Mouse (Mus musculus): ENCODE data around the gene Sfrp5.

Gene Sfrp5

DNA sequence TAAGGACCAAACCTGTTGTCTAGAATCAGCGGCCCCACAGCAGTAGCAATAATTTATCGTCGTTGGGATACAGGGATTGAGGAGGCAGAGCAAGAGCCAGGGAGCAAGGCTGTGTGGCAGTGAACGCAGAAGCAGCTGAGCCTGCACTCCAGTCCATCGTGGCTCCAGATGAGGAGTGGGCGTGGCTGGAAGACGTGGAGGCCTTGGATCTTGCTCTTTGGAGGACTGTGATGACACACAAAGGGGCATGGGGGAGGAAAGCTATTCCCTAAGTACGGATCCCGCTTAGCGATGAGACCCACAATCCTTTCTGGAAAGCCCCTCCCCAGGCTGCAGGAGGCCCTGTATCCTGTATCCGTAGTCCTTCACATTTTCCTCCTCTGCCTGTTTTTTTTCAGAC is 4.0 kb downstream of the Sfrp5 start:
- no peak for DNase-seq (ENCODE audit: extremely low read depth, low read depth, low spot score)

DNA sequence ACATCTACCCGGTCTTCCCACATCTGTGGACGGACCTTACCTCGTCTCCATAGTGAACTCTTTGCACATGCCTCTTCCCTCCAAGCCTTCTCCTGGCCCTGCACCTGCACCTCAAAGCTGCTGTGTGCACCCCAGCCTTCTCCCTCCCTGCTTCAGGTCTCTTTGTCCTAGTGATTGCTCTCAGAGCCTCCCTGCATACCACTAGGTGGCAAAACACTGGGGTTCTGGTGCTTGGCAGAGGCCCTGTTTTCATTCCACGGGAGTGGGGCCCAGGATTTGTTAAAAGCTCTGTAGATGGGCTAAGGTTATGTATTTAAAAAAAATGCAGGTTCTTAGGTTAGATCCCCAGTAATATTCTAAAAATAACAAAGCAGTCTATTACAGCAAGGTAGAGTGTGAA is 5.0 kb downstream of the Sfrp5 start:
- no peak for DNase-seq (ENCODE audit: extremely low read depth, low read depth, low spot score)

DNA sequence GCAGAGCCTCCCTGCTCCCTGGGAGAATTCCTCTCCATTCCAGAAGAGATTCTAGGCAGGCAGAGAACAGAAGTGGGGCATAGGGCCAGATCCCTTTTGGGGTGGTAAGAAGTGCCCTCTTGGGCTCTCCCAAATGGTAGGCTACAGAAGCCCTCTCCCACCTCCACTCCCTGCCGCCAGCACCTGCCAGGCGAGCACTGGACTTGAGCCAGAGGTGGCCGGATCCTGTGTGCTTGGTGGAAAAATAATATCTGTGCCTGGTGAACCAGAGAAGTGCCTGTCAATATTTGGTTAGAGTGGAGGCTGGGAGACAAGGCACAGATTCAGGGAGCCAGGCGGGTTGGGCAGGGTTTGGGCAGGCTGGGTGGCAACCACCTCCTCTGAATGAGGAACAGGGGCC is 5.7 kb downstream of the Sfrp5 start:
- no peak for DNase-seq (ENCODE audit: extremely low read depth, low read depth, low spot score)

DNA sequence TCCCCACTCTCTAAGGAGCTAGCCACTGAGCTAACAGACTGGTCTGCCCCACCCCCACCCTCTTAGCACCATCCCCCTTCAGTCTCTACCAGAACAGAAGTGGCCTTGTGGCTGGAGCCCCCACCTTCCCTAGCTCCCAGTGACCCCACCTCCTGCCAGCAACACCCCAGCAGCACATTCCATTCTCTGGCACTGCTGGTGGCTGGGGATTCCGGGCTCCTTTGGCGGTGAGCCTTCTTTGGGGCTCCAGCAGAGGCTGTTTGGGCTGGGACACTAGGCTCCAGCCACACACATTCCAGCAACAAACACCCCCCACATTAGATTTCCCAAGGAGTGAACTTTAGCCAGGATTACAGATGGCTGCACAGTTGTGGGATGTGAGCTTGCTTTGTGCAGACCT is 8.7 kb downstream of the Sfrp5 start:
- DNase-seq (ENCODE audit: extremely low read depth, low read depth, low spot score), result no peak

DNA sequence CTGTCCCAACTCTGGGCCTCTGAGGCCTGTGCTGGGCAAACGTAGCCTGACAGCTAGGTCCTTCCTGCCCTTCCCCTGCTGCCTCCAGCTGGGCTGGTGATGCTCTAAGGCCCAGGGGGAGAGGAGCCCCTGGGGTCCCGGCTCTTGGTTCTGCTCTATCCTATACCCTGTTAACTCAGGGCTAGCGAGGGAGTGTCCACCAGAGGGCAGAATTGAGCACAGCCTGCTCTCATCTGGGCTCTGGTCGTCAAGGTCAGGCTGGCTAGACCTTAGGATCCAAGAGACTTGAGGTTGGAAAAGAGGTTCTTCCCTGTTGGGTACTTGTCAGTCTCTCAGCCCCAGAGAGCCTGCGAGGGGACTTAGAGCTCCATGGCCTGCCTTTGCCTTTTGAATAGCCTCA is 11.6 kb downstream of the Sfrp5 start:
- DNase-seq (ENCODE audit: extremely low read depth, low read depth, low spot score), result no peak

DNA sequence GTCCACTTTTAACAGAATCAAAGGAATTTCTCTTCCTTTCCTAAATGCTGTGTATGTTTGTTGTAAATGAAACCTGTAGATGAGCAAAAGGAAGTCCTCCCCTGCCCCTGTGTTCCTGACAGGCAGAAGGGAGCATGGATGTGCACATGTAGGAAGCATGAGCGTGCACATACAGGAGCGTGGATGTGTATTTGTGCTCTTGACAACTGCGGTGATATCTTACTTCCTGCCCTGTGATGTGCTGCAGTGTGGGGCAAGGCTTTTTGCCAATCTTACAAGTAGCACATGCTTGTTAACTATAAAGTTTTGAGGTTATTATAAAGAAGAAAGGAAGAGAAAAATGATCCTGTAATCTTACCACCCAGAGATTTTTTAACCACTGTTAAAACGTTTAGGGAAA is 12.3 kb downstream of the Sfrp5 start:
- DNase-seq (ENCODE audit: extremely low read depth, low read depth, low spot score), result no peak

DNA sequence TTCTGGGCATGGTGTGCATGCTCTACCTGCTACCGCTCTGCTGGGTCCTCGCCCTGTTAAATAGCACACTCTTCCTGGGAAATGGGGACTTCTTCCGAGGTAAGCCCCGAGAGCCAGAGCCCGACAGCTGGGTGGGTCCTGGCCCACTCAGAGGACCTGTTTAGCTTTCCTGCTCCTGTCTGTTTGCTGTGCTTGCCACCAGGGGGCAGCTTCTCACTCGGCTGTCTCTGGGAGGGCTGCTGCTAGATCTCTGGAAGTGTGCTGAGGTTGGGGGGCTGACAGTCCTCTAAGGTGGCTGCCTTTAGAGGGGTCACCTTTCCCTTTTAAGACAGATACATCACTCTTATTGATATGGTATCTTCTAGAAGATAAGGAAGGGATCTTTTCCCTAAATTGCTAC is 19.4 kb downstream of the Sfrp5 start:
- no peak for DNase-seq (ENCODE audit: extremely low read depth, low read depth, low spot score)

DNA sequence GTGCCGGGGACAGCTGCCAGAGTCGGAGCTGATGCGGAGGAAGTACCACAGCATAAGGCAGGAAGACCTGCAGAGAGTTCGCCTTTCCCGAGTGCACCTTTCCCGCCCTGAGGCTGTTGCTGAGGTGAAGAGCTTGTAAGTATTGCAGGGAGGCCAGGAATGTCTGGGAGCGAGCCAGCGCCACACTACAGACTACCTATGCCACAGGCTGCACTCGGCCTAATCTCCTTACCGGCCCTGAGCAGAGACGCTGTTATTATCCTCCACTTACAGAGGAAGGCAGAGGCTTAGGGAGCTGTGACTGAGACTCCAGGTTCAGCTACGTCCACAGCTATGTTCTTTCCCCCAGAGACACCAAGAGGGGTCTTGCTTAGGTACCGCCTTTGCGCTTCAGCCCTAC is 22.7 kb downstream of the Sfrp5 start:
- DNase-seq (ENCODE audit: extremely low read depth, low read depth, low spot score), result no peak

DNA sequence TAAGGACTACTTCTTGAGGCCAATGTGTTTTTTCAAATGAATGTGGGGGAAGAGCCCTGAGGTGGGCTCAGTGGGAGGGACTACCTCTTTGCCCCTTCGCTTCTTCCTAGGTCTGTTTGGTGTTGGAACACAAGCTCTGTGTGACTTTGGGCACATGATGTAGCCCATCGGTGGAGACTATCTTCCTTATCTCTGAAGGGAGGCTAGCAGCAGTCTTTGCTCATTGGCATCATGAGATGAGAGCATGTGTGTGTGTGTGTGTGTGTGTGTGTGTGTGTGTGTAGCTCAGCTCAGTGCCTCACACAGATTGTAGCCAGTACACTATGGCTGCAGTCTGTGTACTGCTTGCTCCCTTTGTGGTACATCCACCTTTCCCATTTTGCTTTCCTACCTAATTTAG is 24.6 kb downstream of the Sfrp5 start:
- no peak for DNase-seq (ENCODE audit: extremely low read depth, low read depth, low spot score)

DNA sequence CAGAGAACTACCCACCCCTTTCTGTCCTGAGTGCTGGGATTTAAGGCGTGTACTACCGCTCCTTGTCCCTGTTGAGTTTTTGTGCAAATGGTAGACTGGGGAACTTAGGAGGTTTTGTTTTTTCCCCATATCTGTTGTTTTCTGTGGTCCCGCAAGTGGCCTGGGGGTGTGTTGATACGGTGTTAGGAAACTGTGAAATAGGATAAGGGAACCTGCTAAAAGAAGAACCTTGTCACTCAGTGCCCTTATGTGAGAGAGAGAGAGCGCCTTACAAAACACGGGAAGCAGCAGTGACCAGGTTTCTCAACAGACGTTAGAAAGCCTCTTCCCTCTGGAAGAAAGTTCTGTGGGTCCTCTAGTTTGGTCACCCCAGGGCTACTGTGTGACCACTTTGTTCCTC is 25.2 kb downstream of the Sfrp5 start:
- no peak for DNase-seq (ENCODE audit: extremely low read depth, low read depth, low spot score)

DNA sequence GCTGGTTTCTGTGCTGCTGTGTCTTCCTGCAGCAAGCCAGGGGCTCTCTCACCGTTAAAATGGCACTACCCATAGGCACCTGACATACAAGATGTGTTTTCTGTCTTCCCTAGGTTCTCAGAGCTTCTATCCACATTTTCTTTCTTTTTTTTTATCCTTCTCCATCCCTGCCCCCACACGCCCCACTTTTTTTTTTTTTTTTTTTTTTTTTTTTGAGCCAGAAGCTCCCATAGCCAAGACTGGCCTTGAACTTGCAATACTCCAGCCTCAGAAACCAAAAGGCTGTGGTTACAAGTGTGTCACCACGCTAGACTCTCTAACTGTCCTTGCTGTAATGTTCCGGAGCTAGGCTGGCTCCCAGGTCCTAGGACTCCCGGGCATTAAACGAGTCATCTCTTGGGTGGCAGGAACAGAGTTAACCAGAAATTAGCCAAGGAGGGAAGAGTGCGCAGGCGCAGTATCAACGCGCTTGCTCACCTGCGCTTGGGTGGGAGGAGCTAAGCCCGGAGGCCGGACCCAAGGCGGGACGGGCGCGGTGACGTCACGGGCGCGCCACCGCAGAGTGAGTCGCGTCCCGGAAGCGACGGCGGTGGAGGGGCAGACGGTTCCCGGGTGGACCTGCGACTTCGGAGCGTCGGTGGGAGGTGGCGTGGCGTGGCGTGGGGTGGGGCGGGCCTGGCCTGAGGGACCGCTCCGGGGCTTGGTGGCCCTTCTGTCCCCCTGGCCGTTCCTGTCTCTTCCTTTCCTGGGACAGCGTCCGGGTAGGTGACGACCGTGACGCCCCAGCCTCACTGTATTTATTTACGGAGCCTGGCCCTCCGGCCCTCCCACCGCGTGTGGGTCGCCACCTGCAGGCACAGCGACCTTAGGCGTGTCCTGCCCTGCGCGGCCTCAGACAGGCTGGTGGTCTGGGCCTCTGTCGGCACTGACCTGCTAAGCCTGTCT is 31.8 kb downstream of the Sfrp5 start:
- DNase-seq (ENCODE audit: extremely low read depth, low read depth, low spot score), result peak; percentile 58

DNA sequence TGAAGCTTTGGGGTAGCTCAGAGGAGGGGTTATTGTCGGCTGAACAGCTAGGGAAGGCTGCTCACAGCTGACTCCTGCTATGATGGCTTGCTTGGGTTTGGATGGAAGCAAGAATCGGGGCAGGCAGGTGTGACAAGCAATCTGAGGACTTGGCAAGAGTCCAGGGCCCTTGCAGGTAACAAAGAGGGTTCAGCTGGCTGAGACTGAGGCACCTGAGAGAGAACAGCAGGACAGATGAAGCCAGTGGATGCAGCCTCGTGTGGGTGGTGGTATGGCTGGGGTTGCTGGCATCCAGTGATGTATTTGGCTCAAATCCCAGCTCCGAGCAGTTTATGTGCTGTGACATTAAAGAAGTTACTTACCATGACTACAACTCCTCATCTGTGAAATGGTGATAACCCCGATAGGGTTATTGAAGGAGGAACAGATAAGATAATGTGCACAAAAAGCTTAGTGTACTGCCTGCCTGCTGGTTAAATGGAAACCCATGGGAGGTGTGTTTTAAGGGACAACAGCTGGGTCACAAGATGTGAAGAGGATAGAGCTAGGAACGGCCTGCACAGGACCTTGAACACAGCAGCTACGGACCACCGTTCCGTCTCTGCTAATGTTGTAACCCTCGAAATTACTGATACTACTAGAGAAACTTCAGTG is 32.6 kb downstream of the Sfrp5 start:
- no peak for DNase-seq (ENCODE audit: extremely low read depth, low read depth, low spot score)

DNA sequence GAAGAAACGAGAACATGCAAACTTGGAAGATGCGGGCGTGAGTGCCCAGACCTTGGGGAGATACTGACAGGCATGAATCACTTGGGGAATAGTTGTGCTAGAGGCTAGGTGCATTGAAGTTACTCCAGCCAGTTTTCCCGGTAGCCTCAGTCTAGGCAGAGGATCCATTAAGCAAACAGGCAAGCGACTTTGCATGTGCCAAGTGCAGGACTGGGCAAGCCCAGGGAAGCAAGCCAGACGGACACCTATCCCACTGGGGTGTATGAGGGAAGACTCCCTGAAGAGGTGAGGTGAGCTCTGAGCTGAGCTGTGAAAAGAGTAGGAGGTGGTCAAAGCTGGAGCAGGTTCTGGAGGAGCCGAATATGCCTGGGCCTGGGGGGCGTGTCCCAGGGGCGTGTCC is 34.6 kb downstream of the Sfrp5 start:
- DNase-seq (ENCODE audit: extremely low read depth, low read depth, low spot score), result peak; percentile 79

DNA sequence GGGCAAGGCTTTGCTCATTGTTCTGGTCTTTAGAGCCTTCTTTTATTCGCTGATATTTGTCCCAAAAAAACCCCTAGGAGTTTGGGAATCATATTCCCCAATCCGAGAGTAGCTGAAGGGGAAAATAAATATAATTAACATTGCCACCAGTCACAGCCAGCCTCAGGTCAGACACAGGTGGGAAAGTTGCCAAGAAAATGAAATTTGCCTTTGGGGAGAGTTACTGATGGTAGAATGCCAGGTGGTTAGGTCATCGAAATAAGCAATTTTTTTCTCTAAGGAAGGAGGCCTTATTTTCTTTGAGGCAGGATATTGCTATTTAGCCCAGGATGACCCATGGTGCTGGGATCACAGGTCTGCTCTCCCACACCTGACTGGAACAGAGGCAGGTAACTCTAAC is 35.3 kb downstream of the Sfrp5 start:
- no peak for DNase-seq (ENCODE audit: extremely low read depth, low read depth, low spot score)

DNA sequence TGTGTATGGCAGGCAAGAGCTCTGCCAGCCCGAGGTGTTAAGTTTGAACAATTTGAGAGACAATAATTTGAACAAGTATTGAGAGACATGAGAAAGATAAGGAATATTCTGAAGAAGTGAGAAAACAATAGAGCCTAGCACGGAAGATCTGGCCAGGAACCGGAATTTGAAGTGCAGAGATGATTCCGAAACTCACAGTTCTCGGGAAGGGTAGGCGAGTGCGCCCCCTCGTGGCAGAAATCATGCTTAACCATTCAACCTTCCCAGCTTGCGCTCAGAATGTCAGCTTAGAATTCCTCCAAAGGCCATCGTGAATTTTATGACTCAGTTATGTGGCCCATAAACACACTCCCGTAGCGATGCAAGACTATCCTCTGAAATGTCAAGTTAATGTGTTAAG is 35.9 kb downstream of the Sfrp5 start:
- no peak for DNase-seq (ENCODE audit: extremely low read depth, low read depth, low spot score)

DNA sequence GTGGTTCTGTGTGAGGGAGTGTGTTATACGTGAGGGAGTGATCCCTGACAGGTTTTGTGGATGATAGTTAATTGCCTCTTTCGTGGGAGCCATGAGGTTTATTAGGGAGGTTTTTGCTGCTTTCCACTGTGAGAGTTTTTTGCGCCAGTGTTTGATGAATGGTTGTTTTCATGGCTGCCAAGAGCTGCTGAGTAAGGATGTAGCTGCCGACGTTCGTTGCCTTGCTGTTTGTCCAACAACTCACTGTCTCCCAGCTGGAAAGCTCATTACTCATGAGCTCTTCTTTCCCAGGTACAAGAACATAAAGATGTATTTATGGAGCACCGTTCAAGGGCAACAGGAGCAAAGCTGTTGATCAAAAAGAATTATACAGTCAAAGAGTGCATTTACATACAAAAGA is 37.9 kb downstream of the Sfrp5 start:
- DNase-seq (ENCODE audit: extremely low read depth, low read depth, low spot score), result no peak

DNA sequence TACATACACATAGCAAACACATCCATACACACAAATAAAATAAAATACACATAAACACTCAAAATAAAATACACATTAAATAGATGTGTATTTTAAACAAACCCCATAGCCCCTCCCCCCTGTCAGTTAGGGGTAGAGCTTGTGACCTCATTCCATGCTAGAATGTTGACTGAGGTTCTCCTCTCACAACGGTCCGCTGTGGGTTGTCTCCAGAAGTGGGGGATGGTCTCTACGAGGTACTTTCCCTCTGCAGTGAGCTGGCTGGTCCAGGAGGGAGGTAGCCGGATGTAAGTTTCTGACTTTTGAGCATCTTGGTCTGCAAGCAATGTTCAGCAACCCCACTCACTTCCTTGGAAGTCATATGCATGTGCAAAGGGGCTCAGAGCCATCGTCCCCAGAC is 38.3 kb downstream of the Sfrp5 start, which contains the start of gene Zfyve27:
TSS of gene Zfyve27 (plus strand) at position 188 of the 400 bp plus-strand sequence.
- DNase-seq (ENCODE audit: extremely low read depth, low read depth, low spot score), result no peak

DNA sequence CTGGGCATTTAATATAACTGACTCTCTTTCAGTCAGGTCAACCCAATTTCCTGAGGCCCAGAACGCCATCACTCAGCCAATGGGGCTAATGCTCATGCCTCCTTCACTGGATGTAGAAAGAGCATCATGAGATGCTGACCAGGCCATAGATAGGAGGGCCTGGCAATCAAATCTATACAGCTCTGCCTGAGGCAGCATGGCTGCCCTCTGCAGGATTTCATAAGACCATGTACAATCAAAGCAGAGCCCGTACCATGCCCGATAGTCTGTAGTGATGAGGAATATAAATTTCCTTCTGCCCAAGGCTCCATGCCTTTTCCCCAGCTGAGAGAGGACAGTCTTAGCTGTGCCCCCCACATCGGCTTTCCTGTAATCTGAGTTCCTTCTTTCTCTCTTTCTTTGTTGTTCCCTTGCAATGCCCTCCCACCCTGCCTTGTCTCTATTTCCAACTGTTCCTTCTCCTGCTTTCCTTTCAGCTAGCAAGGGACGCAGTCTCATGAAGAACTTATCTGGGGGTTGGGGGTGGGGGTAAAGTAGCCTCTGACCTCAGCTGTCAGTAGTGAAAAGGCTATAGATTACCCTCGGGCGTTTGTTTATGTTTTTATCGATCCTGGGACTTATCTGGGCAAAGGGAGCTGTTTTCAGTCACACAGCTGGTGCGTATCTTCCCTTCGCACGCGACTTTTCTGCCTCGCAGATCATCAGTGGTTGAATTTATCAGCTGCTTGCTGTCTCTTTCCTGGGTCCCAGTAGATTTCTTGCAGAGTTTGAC is 43.6 kb downstream of the Sfrp5 start:
- no peak for DNase-seq (ENCODE audit: extremely low read depth, low read depth, low spot score)

DNA sequence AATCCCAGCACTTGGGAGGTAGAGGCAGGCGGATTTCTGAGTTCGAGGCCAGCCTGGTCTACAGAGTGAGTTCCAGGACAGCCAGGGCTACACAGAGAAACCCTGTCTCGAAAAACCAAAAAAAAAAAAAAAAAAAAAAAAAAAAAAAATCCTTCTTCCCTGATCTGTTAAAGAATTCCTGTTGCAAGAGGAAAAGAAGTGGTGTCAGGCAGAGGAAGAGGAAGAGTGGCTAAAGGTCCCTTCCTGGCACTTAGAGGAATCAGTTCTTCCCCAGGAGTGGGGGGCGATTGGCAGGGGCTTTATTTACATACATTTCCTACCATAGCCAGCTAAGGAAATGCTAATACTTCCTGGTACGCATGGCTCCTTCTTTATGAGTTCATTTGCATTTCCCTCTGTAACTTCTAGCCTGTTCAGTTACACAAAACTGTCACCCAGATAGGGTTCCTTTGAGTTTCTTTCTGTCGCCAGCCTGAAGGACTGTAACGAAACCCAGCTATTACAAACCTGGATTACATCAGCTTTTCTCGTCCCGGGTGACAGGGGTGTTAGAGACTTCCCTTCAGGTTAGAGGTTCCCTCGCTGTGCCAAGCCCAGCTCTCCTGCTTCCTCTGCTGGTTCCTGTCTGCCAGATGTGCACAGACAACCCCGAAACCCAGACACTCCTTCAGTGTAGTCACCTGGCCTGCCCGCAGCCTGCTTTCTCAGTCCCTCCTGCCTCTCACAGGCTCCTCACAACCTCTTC is 44.4 kb downstream of the Sfrp5 start:
- DNase-seq (ENCODE audit: extremely low read depth, low read depth, low spot score), result no peak

DNA sequence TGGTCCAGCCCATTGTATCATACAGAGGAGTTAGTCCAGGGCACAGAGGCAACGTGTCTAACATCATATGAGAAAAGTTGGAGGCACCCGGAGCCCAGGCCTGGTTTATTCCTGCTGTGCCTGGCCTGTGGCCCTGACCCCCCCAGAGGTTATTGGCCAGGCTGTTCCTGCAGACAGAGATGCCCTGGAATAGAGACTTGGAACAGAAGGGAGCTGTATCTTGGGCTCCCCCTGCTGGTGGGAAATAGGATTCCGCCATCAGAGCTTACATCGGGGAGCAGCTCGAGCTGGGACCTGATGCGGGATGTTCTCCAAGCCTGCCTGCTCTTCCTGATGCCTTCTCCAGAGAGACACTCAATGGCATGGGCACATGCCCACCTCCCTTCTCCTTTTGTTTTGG is 50.1 kb downstream of the Sfrp5 start:
- no peak for DNase-seq (ENCODE audit: extremely low read depth, low read depth, low spot score)

DNA sequence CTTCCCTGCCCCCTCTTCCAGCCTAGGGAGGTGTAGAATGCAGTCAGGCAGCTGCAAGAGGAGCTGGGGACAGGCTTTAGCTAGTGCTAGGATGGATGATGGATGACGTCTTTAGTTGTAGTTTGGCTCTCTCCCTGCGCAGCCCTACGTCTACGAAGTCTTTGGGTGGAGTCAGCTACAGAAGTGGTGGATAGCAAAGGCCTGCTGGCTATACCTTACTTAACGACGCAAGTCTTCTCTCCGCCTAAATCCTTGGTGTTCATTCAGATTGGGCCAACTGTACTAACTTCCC is 53.5 kb downstream of the Sfrp5 start:
- DNase-seq (ENCODE audit: extremely low read depth, low read depth, low spot score), result no peak

All from fat pad, adult 2 months (tissue).